Mouse (Mus musculus) left cerebral cortex, adult 2 months (tissue): ENCODE measurements around the gene Isl2. TPM values are rescaled to one million over a fixed set of nuclear protein-coding genes. Genes with fewer than 3 reads are reported as not detected.

Source experiments
- DNase-seq, 2 experiments: peaks; one replicate each; pipeline ENCODE4 v3.0.0; 2021 to 2022; ENCODE audit warnings: low spot score in 2 of 2, mixed read lengths in 1 of 2; ENCODE audit errors: extremely low spot score in 1 of 2
- H3K27ac ChIP-seq: fragments of 200-600 bp; 2 replicates; pipeline ENCODE4 v1.8.1; 2022
- H3K4me3 ChIP-seq: fragments of 200-600 bp; 2 replicates; pipeline ENCODE4 v1.8.1; 2022
- CTCF ChIP-seq: fragments of 200-600 bp; IDR thresholded peaks from 2 replicates; pipeline ENCODE4 v1.8.1; 2022; ENCODE audit warnings: antibody characterized with exemption, mild to moderate bottlenecking, moderate library complexity
- intact Hi-C: fragments of 180-260 bp; cut with DNase I; formaldehyde crosslinking; loops from one replicate; pipeline ENCODE4 v1.15.1; 2025
- total RNA-seq, 2 experiments: library from RNA; stranded (reverse); gene quantifications; 2 replicates each; pipeline ENCODE4 v1.2.3; 2021

The Isl2 gene
- total RNA-seq, 2 experiments from 2014 or later, result not detected

DNA sequence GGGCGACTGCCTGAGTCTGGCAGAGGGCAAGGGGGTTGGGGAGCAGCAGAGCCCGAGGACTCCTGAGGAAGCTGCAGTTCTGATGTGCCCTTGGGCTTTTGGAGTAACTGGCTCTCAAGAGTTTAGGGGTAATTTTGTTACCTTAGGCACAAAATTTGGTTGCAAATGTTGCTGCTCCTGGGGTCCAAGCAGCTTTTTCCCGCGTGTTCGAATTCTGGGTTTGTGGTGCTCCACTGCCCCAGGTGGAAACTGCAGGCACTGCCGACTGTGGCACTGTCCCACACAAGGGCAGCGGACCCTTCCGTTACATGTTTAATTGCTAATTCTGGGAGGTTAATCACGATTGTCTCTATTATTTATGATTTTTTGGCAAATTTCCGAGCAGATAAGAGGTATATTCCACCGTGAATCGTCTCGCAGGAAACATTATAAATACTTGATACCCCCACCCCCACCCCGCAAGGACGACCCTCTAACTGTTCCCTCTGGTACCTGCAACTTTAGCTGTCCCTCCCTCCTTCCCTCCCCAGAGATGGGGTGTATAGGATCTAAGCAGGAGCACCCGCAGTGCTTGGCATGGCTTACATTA, 10.9 kb downstream of the Isl2 start:
- Histone ChIP-seq H3K27ac (no peak overlapping the region), H3K4me3 (no peak overlapping the region)
- intact Hi-C loops, result loop anchor here (10.0 kb wide), 1 partner anchor 225 kb away; the partner anchor contains the start of genes Nrg4 and Tmem266
- no peak; the same call in 1 of the 2 replicates for TF ChIP-seq CTCF
- no peak for DNase-seq

DNA sequence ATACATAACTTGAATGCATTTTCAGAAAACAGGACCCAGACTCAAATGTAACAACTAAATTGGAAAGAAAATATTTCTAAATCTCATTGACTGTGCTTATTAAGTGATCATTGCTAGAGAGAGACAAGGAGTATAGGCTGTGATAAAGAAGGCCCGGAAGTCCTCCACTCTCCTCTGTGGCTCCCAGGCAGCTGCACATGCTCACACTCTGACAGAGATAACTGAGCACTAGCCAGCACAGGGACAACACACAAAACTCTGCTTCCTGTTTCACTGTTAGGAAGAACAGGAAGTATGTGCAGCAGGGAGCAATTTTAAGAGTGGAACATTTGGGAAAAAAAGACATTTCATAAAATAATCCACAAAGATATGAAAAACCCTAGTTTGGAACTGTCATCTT, 16.5 kb downstream of the Isl2 start:
- Histone ChIP-seq H3K27ac (no peak overlapping the region), H3K4me3 (no peak overlapping the region)
- intact Hi-C loops, result no loop called here
- no peak for DNase-seq
- no peak for TF ChIP-seq CTCF

DNA sequence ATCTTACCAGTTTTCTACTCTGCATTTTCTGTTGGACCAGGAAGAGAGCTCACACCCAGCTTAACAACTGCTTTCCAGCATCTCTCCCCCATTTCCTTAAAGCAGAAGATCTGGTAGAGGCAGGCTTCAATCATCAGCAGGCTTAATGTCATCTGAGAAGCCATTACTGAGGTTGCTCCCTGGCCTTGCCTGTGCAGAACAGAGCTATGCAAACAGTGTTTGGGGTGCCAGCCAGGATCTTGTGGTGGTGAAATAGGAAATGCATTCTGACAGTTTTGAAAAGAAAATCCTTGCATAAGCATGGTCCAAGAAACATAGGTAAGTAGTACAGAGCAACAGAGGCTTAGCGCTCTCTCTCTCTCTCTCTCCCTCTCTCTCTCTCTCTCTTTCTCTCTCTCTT, 22.5 kb downstream of the Isl2 start:
- TF ChIP-seq CTCF, result no peak
- H3K4me3 ChIP-seq, result no peak overlapping the region
- no peak for DNase-seq
- H3K27ac ChIP-seq, result no peak overlapping the region
- intact Hi-C loops, result no loop called here

DNA sequence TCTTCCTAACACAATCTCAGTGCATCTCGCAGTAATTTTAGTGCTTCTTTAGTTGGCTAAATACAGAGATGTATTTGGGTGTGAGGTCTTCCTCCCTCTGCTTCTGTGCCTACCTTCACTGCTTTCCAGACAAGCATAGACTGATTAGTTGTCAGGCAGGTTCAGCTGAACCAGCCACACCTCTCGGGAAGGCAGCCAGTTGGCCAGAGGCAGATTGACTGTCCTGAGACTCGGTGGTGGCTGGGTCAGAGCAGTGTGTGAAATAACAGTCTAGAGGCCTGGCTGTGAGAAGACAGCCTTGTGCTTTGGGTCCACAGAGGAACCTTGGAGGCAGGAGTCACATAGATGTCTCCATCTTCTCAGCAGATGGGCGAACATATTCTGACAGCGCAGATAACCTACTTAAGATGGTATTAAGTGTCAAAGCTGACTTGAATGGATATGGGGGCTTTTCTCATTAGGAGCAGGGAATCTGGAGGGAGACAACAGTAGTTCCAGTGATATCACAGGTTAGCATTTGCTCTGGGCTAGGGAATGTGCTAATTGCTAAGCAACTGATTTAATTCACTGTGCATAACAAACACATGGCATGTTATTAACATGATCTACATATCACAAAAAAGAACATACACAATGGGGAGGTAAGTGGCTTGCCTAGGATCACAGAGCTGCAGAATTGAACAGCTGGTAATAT, 30.1 kb downstream of the Isl2 start:
- intact Hi-C loops, result no loop called here
- DNase-seq, result no peak
- TF ChIP-seq CTCF, result no peak
- no peak overlapping the region for H3K27ac ChIP-seq
- no peak overlapping the region for H3K4me3 ChIP-seq

DNA sequence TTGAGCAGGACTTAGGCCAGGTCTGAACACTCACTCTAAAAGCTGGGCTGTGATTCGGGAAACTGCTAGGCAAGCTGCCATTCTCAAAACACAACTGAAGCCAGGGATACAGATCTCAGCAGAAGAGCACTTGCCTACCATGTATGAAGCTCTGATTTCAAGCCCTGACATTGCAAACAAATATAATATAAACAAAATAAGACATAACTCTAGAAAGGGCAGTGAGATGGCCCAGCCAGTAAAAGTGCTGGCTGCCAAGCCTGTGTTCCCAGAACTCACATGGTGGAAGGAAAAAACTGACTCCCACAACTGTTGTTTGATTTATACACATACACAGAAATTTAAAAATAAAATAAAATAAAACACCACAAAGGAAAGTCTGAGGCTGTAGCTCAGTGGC, 32.6 kb downstream of the Isl2 start:
- H3K4me3 ChIP-seq, result no peak overlapping the region
- DNase-seq, result no peak
- no peak overlapping the region for H3K27ac ChIP-seq
- TF ChIP-seq CTCF, result no peak
- intact Hi-C loops, result no loop called here

DNA sequence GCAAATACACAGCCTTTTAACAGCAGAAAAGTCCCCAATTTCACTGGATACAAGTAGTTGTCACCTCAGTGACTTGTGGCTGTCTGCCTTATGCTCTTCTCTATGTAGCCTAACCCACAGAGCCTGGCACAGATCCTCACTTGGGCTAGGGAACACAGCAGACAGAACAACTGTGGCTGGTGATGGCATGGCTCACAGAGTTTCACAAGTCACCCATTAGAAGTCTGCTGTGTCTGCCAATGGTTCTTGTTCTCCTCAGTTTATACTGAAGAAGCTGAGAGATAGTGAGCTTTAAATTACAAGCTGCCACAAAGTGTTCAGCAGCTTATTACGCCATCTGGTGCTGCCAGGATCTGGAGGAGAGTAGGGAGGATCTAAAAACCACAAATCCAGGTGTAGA, 38.1 kb downstream of the Isl2 start:
- H3K27ac ChIP-seq, result no peak overlapping the region
- TF ChIP-seq CTCF, result no peak
- intact Hi-C loops, result no loop called here
- no peak overlapping the region for H3K4me3 ChIP-seq
- DNase-seq, result no peak

DNA sequence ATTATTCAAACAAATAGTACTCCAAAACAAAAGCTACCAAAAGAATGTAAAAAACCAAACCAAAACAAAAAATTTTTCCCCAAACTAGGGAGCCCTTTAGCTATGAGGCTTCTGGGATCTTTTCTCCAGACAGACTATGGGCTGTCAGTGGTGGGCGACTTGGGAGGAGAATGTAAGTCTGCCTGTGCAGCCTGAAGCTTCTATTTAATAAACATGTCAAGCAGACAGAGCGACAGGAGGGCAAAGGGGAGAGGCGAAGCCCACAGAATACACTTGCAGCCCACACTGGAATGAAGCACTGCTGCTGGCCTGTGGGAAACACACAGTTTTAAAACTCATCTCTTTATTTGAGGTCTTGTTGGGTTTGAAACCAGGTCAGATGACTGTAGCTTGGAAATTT, 42.9 kb downstream of the Isl2 start:
- no peak overlapping the region for H3K4me3 ChIP-seq
- intact Hi-C loops, result no loop called here
- no peak overlapping the region for H3K27ac ChIP-seq
- no peak for DNase-seq
- TF ChIP-seq CTCF, result no peak

DNA sequence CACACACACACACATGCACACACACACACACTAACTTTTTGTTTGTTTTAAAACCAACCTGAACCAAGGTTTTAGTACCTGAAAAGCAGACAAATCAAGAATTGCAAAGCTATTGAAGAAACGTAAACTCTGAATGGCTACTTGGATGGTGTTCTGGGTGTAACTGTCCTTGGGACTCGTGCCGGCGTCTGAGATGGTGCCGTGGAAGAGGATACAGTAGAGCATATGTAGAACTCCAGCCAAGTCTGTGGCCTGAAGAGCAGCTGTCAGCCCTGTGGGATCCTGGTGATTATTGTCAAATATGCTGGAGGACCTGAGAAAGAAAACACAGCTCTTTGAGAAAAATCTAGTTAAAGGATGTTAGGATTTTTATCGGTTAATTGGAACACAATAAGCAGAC, 47.7 kb downstream of the Isl2 start:
- TF ChIP-seq CTCF, result no peak
- no peak overlapping the region for H3K4me3 ChIP-seq
- no peak for DNase-seq
- no peak overlapping the region for H3K27ac ChIP-seq
- intact Hi-C loops, result no loop called here

Other genes with a start within 250 kb of the Isl2 start
- 1 to 10 TPM; 1.2 to 1.4 TPM for gene Nrg4, start 211.8 kb upstream of the Isl2 start, total RNA-seq
- 1 to 10 TPM; 7.6 to 8.1 TPM for gene Tmem266, start 211.8 kb upstream of the Isl2 start, total RNA-seq
- gene Etfa, start 26.4 kb upstream of the Isl2 start, total RNA-seq, result 10 to 100 TPM; 36.5 to 43.5 TPM